Mouse (Mus musculus) liver, embryonic 14.5 days (tissue): ENCODE measurements at regions not wholly inside any gene's neighbourhood (a gene's known extent, or its start where the extent isn't known, plus 50 kb on each side); places are given as distances from the start of the nearest gene placed in this dataset.

ENCODE experiments used
- ATAC-seq: fragments of 200-750 bp; cut with Nextera tagmentation; 2 replicates; pipeline ENCODE4 v1.8.0; 2017; ENCODE audit warnings: moderate number of reproducible peaks, mild to moderate bottlenecking, moderate library complexity; ENCODE audit not compliant: insufficient read depth
- DNase-seq, 3 experiments: peaks; one replicate each; pipeline ENCODE4 v3.0.0-alpha.2; 2012 to 2013; ENCODE audit warnings: low read depth in 3 of 3, low spot score in 3 of 3
- H3K27ac ChIP-seq: fragments of 300-500 bp; sonication (generic); 2 replicates; pipeline ENCODE4 v1.5.1; 2014; ENCODE audit warnings: moderate library complexity, mild to moderate bottlenecking, control low read depth, inconsistent platforms
- H3K27me3 ChIP-seq: fragments of 300-500 bp; sonication (generic); 2 replicates; pipeline ENCODE4 v1.6.1; 2014; ENCODE audit warnings: mild to moderate bottlenecking, low read length, moderate library complexity; ENCODE audit not compliant: control insufficient read depth, insufficient read depth
- H3K36me3 ChIP-seq: fragments of 300-500 bp; sonication (generic); replicated peaks from 2 replicates; pipeline ENCODE4 v1.6.1; 2014; ENCODE audit warnings: low read depth; ENCODE audit not compliant: control insufficient read depth, insufficient read depth
- H3K4me1 ChIP-seq, 2 experiments: fragments of 200-500 bp in 1 of 2; fragments of 300-500 bp in 1 of 2; sonication (generic) in 1 of 2; replicated peaks; 2 replicates each; pipeline ENCODE4 v1.6.1; 2012 to 2014; ENCODE audit warnings: antibody characterized with exemption in 1 of 2, inconsistent platforms in 1 of 2, low read length in 1 of 2; ENCODE audit not compliant: control insufficient read depth in 2 of 2, insufficient read depth in 2 of 2
- H3K4me2 ChIP-seq: fragments of 300-500 bp; sonication (generic); 2 replicates; pipeline ENCODE4 v1.6.1; 2014; ENCODE audit warnings: low read depth, mild to moderate bottlenecking, control low read depth, moderate library complexity
- H3K4me3 ChIP-seq, 2 experiments: fragments of 200-500 bp in 1 of 2; fragments of 300-500 bp in 1 of 2; sonication (generic) in 1 of 2; 2 replicates each; pipeline ENCODE4 v1.5.1; 2012 to 2014; ENCODE audit warnings: low read depth in 2 of 2, low read length in 2 of 2, mild to moderate bottlenecking in 2 of 2, control low read depth in 1 of 2, inconsistent platforms in 1 of 2, moderate library complexity in 1 of 2; ENCODE audit not compliant: insufficient read depth in 1 of 2
- H3K9ac ChIP-seq: fragments of 300-500 bp; sonication (generic); replicated peaks from 2 replicates; pipeline ENCODE4 v1.6.1; 2014; ENCODE audit warnings: mild to moderate bottlenecking, control low read depth, moderate library complexity
- H3K9me3 ChIP-seq: fragments of 300-500 bp; sonication (generic); 2 replicates; pipeline ENCODE4 v1.6.1; 2016; ENCODE audit warnings: low read length, mixed read lengths; ENCODE audit not compliant: control insufficient read depth
- CTCF ChIP-seq: IDR thresholded peaks from 2 replicates; pipeline ENCODE4 v1.5.1; 2016; ENCODE audit warnings: antibody characterized with exemption, low read depth, control low read depth
- EP300 ChIP-seq: IDR thresholded peaks from 2 replicates; pipeline ENCODE4 v1.6.1; 2016; ENCODE audit warnings: antibody characterized with exemption, low read depth
- WGBS: fragments of 180-500 bp; shearing (Covaris S2); extraction: QIAGEN DNeasy Blood & Tissue Kit; methylation state at CpG from one replicate; pipeline ENCODE4 v1.1.7; 2014; ENCODE audit not compliant: insufficient replicate concordance; 5-methylcytosine and 5-hydroxymethylcytosine counted together

GRCm38 (mm10) chr10:98212876-98213587, 486.5 kb upstream of the C030005K15Rik start:
- DNase-seq: no peak
- ATAC-seq: no peak
- TF ChIP-seq CTCF (no peak), EP300 (no peak)
- no peaks in the 10 kb centered on the region for H3K9me3 ChIP-seq
- no peak overlapping the region for H3K9ac ChIP-seq
- no peaks in the 10 kb centered on the region for H3K27me3 ChIP-seq
- H3K4me1 ChIP-seq: no peaks in the 10 kb centered on the region
- WGBS: 49% methylated on average over 7 of the region's 7 CpGs
- no peak overlapping the region for H3K4me2 ChIP-seq
- no peak overlapping the region for H3K4me3 ChIP-seq
- no peaks in the 10 kb centered on the region for H3K36me3 ChIP-seq
- no peak overlapping the region for H3K27ac ChIP-seq

GRCm38 (mm10) chr10:98231017-98231416, 504.5 kb upstream of the C030005K15Rik start:
- Histone ChIP-seq H3K4me1 (no peaks in the 10 kb centered on the region), H3K4me2 (no peak overlapping the region), H3K9me3 (no peaks in the 10 kb centered on the region), H3K4me3 (no peak overlapping the region), H3K27ac (no peak overlapping the region), H3K36me3 (no peaks in the 10 kb centered on the region), H3K9ac (no peak overlapping the region), H3K27me3 (no peaks in the 10 kb centered on the region)
- ATAC-seq (no peak), DNase-seq (no peak)
- WGBS: 79% methylated on average over 5 of the region's 5 CpGs
- no peak for TF ChIP-seq CTCF
- no peak for TF ChIP-seq EP300

- no peaks in the 10 kb centered on the region for H3K4me1 ChIP-seq
- no peaks in the 10 kb centered on the region for H3K27me3 ChIP-seq
- DNase-seq (no peak), ATAC-seq (no peak)
- no peak overlapping the region for H3K4me2 ChIP-seq
- no peak overlapping the region for H3K9ac ChIP-seq
- H3K36me3 ChIP-seq: no peaks in the 10 kb centered on the region
- 57% methylated on average over 4 of the region's 4 CpGs for whole genome bisulfite sequencing
- H3K4me3 ChIP-seq: no peak overlapping the region
- H3K27ac ChIP-seq: no peak overlapping the region
- H3K9me3 ChIP-seq: no peaks in the 10 kb centered on the region
- TF ChIP-seq EP300 (no peak), CTCF (no peak)
Observed at GRCm38 (mm10) chr10:98231705-98232235, 505.2 kb upstream of the C030005K15Rik start.

- Histone ChIP-seq H3K4me2 (no peak overlapping the region), H3K4me1 (no peaks in the 10 kb centered on the region), H3K9me3 (no peaks in the 10 kb centered on the region), H3K36me3 (no peaks in the 10 kb centered on the region), H3K9ac (no peak overlapping the region), H3K27me3 (no peaks in the 10 kb centered on the region), H3K27ac (no peak overlapping the region), H3K4me3 (no peak overlapping the region)
- 67% methylated on average over 1 of the region's 1 CpGs for WGBS
- ATAC-seq (no peak), DNase-seq (no peak)
- TF ChIP-seq EP300 (no peak), CTCF (no peak)
Observed at GRCm38 (mm10) chr10:98248311-98248710, 521.8 kb upstream of the C030005K15Rik start.

- ATAC-seq (no peak), DNase-seq (no peak)
- H3K36me3 ChIP-seq: no peaks in the 10 kb centered on the region
- H3K4me1 ChIP-seq: no peaks in the 10 kb centered on the region
- TF ChIP-seq EP300: no peak
- TF ChIP-seq CTCF: no peak
- no peak overlapping the region for H3K4me3 ChIP-seq
- H3K9ac ChIP-seq: no peak overlapping the region
- no peaks in the 10 kb centered on the region for H3K9me3 ChIP-seq
- 55% methylated on average over 4 of the region's 4 CpGs for WGBS
- no peak overlapping the region for H3K4me2 ChIP-seq
- H3K27me3 ChIP-seq: no peaks in the 10 kb centered on the region
- no peak overlapping the region for H3K27ac ChIP-seq
Observed at GRCm38 (mm10) chr10:98257980-98258707, 531.6 kb upstream of the C030005K15Rik start.
